Mouse (Mus musculus) natural killer cell, adult 2 months (primary cell): Measurements from ENCODE around the gene Glcci1.

ENCODE experiments used
- DNase-seq, 2 experiments: peaks; one replicate each; pipeline ENCODE4 v3.0.0; 2022; ENCODE audit warnings: low spot score in 2 of 2

Gene Glcci1

GRCm38 (mm10) chr6:8509551-8509950, at the start of gene Glcci1:
Gene Glcci1 (plus strand): TSS chr6:8509600.
- DNase-seq, result peak in 1 of 2 experiments; percentile 65

- no peak for DNase-seq
Observed at GRCm38 (mm10) chr6:8462447-8462846, 47.0 kb upstream of the Glcci1 start.

- DNase-seq, result no peak
Observed at GRCm38 (mm10) chr6:8465388-8465787, 44.0 kb upstream of the Glcci1 start.

- DNase-seq, result no peak
Observed at GRCm38 (mm10) chr6:8465985-8466384, 43.4 kb upstream of the Glcci1 start.

GRCm38 (mm10) chr6:8467667-8468337, 41.6 kb upstream of the Glcci1 start:
- DNase-seq, result no peak

- DNase-seq, result no peak
Observed at GRCm38 (mm10) chr6:8469918-8470317, 39.5 kb upstream of the Glcci1 start.

- DNase-seq, result no peak
Observed at GRCm38 (mm10) chr6:8472125-8472524, 37.3 kb upstream of the Glcci1 start.

GRCm38 (mm10) chr6:8472915-8473314, 36.5 kb upstream of the Glcci1 start:
- DNase-seq, result no peak

GRCm38 (mm10) chr6:8473498-8473897, 35.9 kb upstream of the Glcci1 start:
- DNase-seq, result no peak

- DNase-seq, result no peak
Observed at GRCm38 (mm10) chr6:8474316-8474715, 35.1 kb upstream of the Glcci1 start.

- no peak for DNase-seq
Observed at GRCm38 (mm10) chr6:8474820-8475219, 34.6 kb upstream of the Glcci1 start.

GRCm38 (mm10) chr6:8479176-8479575, 30.2 kb upstream of the Glcci1 start:
- DNase-seq, result no peak

- no peak for DNase-seq
Observed at GRCm38 (mm10) chr6:8484437-8485275, 24.7 kb upstream of the Glcci1 start.

GRCm38 (mm10) chr6:8485414-8486175, 23.8 kb upstream of the Glcci1 start:
- DNase-seq, result peak; percentile 75 to 84

GRCm38 (mm10) chr6:8486391-8487043, 22.9 kb upstream of the Glcci1 start:
- DNase-seq, result no peak

GRCm38 (mm10) chr6:8487044-8487853, 22.2 kb upstream of the Glcci1 start:
- DNase-seq, result no peak

GRCm38 (mm10) chr6:8488249-8488648, 21.2 kb upstream of the Glcci1 start:
- no peak for DNase-seq

- DNase-seq, result no peak
Observed at GRCm38 (mm10) chr6:8489266-8489665, 20.1 kb upstream of the Glcci1 start.

GRCm38 (mm10) chr6:8489938-8490585, 19.3 kb upstream of the Glcci1 start:
- DNase-seq, result no peak

- DNase-seq, result no peak
Observed at GRCm38 (mm10) chr6:8492248-8492647, 17.2 kb upstream of the Glcci1 start.
